Mouse (Mus musculus): ENCODE results near the gene Pde4dip. TPM values are rescaled to one million over a fixed set of nuclear protein-coding genes. Genes with fewer than 3 reads are reported as not detected.

Pde4dip gene
- total RNA-seq, 2 experiments from 2014 or later, result 202 to 223 TPM

GRCm38 (mm10) chr3:97667093-97667675 is 221.3 kb downstream of the Pde4dip start:
- no peak for DNase-seq
- intact Hi-C loops (cut with DNase I), result no loop called here

DNA sequence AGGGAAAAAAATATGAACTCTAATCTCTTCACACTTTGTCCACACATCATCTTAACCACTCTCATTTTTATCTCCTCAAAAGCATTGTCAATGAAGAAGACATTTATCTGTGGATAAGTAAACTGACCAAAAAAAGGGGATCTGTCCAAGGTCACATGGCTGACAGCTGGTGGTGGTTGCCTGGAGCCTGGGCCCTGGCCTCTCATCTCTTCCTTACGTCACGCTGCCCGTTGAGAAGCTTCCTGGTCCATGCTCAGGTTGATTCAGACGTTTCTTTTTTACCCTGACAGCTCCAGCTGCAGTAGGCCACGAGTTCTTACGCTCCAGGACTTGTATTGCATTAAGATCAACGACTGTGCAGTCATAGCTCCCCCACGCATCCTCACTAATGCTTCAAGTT is 222.4 kb downstream of the Pde4dip start:
- no peak for DNase-seq
- intact Hi-C loops (cut with DNase I), result no loop called here

DNA sequence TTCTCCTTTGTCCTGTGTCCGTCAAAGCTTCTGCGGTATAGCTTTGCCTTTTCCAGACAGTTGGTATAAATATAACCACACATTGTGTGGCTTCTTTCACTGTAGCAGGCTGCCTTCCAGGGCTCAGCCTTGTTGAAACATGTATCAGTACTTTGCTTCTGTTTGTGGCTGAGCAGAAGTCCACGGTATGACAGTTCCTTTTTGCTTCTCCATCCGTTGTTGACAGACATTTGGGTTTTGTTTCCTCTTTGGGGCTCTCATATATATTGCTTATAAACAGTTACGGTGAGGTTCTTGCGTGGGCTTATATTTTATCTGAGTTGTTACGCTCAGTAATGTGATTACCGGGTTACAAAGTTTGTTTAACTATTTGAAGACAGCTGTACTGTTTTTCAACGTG is 223.0 kb downstream of the Pde4dip start:
- intact Hi-C loops (cut with DNase I), result no loop called here
- no peak for DNase-seq

- DNase-seq, result no peak
- intact Hi-C loops (cut with DNase I), result no loop called here
These were observed 227.3 kb downstream of the Pde4dip start for GRCm38 (mm10) chr3:97661206-97661605.

DNA sequence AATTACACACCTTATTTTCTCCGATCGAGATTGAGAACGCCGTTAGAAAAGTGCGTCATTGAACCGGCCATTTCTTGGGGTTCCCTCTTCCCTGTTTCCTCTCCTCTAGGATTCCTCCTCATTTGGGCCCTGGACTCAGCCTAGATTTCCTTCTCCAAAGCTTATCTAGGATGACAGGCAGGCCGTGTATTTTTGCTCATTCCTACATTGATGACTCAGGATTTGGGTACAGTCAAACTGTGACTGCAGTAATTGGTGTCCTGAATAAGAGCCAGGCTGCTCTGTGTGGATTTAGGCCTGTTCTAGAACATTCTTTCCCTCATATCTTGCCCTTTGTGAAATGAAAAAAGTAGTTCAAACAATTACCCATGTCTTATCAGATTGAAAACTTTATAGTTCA is 228.8 kb downstream of the Pde4dip start:
- intact Hi-C loops (cut with DNase I), result loop anchor here (5.0 kb wide), 1 partner anchor 52 kb away; no protein-coding TSS in a partner anchor
- DNase-seq, result no peak

DNA sequence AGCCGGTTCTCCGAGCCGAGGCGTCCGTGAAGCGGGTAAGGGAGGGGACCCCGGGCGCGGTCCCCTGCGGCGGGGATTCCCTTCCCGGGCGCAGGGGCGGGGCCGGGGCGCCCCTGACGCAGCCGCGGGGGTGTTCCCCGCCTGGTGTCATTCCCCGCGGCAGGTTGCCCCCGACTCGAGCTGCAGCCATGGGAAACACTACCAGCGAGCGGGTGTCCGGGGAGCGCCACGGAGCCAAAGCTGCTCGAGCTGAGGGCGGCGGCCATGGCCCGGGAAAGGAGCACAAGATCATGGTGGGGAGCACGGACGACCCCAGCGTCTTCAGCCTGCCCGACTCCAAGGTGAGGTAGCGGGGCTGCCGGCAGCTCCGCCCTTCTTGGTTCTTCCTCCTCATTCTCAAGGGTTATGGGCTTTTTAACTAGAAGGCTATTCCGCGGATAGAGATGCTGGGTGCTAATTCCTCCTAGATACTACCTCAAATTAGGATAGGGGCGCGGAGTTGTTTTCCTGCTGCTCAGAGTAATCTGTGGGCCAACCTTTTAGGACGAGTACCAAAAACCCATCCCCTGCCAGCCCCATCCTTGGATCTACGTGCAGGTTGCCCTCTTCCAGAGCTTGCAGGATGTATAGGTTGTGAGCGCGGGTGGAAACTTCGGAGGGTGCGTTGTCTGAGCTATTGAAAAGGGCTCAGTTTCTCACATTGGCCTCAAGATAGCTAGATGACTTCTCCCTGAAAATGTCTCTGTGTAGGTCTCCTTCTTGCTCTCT is 229.9 kb downstream of the Pde4dip start:
- no peak for DNase-seq
- intact Hi-C loops (cut with DNase I), result loop anchor here (5.0 kb wide), 1 partner anchor 51 kb away; no protein-coding TSS in a partner anchor

DNA sequence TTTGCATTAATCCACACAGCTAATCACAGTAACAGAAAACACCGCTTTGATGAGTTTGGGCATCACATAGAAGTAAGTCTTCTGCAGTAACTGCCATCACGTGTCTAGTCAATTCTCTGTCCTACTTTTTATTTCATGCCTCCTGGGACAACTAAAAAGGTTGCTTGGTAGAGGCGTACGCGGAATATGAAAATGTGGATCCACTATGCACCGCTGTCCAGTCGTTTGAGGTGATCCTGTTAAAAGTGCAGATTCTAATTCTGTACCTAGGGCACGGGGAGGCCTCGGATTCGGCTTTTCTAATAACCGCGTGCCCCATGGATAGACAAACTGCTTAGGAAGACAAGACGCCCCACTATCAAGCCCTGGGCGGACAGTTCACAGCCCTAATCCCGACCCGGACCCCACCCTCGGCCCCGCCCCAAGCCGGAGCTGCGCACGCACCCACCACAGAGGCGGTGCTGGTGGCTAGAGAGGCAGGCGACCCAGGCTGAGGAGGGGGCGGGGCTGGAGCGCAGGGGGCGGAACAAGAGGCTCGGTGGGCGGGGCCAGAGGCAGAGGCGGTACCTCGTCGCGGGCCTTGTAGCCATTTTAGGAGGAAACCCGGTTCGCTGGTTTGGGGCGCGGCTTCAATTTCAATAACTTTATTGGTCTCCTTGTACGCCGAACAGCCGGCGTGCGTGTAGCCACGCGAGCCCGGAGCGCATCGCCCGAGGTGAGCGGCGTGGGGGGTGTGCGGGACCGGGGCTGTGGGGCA is 230.7 kb downstream of the Pde4dip start, which contains the start of gene Prkab2:
TSS of gene Prkab2 (plus strand) at position 539 of the 757 bp plus-strand sequence.
- intact Hi-C loops (cut with DNase I), result loop anchor here (5.0 kb wide), 1 partner anchor 51 kb away; no protein-coding TSS in a partner anchor
- DNase-seq, result peak; percentile 100

- intact Hi-C loops (cut with DNase I), result loop anchor here (5.0 kb wide), 1 partner anchor 48 kb away; no protein-coding TSS in a partner anchor
- DNase-seq, result peak; percentile 20
These were observed 233.6 kb downstream of the Pde4dip start for GRCm38 (mm10) chr3:97654901-97655300.

DNA sequence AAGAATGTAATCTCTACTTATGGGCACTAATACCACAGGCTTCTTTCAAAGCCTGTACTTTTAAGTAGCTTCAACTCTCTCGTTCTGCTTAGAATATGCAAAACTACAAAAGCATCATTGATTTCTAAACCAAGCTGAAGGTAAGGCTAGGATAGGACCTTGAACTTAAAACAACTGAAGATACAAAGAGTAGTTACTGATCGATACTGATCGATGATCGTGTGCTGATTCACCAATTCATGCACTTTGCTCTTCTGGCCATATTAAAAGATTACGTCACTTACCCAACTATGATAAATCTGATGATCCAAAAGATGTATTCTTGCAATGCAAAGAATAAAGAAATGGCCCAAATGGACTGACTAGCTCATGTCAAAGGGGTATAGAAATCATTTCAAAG is 234.7 kb downstream of the Pde4dip start:
- no peak for DNase-seq
- intact Hi-C loops (cut with DNase I), result no loop called here

GRCm38 (mm10) chr3:97651604-97652003 is 236.9 kb downstream of the Pde4dip start:
- no peak for DNase-seq
- intact Hi-C loops (cut with DNase I), result no loop called here

DNA sequence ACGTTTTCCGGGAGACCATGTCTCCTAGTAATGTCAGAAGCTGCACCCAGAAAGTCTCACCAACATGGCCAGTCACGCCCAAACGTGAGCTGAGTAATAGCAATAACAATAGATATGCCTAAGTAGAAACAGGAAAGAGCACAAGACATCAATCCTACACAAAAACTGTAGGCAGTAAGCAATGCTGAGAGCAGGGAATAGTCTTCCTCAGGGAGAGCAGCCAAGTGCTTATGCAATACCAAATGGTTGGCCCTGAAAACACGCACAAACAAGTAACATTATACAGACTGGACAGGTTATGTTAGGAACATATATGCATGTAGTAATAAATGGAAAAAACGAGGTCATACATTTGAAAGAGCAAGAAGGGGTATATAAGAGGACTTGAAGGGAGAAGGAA is 239.0 kb downstream of the Pde4dip start:
- DNase-seq, result no peak
- intact Hi-C loops (cut with DNase I), result no loop called here

- intact Hi-C loops (cut with DNase I), result no loop called here
- DNase-seq, result no peak
These were observed 239.5 kb downstream of the Pde4dip start for GRCm38 (mm10) chr3:97649022-97649421.

DNA sequence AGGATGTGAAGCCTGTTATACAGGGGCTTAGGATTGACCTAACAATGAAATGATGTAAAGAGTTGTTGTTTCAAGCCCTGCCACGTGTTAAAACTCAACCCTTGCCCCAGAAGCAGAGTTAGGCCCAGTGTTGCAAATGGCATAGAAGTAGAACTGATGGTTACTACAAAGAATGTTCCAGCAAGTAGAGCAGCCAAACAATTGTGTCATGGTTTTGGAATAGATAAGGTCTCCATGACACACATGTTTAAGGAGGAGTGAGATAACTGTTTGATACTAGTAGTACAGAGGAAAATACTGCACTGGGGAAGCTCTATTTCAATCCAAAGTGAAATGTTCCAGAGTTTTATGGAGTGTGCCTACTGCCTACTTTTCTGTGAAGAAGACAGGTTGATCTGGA is 240.0 kb downstream of the Pde4dip start:
- DNase-seq, result no peak
- intact Hi-C loops (cut with DNase I), result no loop called here

DNA sequence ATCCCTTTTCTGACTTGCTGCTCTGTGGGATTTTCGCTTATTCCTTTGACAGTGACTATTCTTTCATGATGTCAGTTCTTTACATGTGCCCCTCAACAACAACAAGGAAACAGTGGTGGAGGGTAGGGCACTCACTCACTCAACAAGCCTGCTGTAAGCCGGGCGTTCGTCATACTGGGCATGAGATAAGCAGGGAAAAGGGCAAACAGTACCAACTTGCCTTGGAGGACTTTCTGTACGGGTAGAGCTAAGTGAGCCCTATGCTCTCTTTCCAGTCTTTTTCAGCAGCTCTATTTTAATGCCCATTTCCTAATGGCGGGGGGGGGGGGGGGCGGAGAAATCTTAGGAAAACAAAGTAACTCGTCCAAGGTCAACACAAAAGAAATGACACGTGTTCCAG is 246.5 kb downstream of the Pde4dip start:
- intact Hi-C loops (cut with DNase I), result no loop called here
- DNase-seq, result no peak

GRCm38 (mm10) chr3:97641396-97641795 is 247.1 kb downstream of the Pde4dip start:
- DNase-seq, result no peak
- intact Hi-C loops (cut with DNase I), result no loop called here

Small RNA genes within 50 kb of the gene (microRNA-seq; reads per million reads assigned to microRNA genes)
- gene Mir7225, result not detected

Other genes starting within 250 kb of the Pde4dip start
- 10 to 100 TPM; 31.2 to 33.0 TPM for gene Prkab2, start 230.5 kb downstream of the Pde4dip start, total RNA-seq (2021)
- not detected for gene Gm17651, start 214.0 kb downstream of the Pde4dip start, total RNA-seq (2021)
- gene Sec22b, start 12.5 kb upstream of the Pde4dip start, total RNA-seq (2021), result 10 to 100 TPM; 62.9 to 63.7 TPM
- gene Notch2, start 124.8 kb upstream of the Pde4dip start, total RNA-seq (2021), result 10 to 100 TPM; 22.4 to 24.4 TPM